ENCODE assay signal across 9 mouse cellular contexts in genomic region chr7:100988092-100988491, GRCm38 (mm10). TPM values are rescaled to one million over a fixed set of nuclear protein-coding genes. Genes with fewer than 3 reads are reported as not detected.
DNase-seq lines count a peak whose midpoint lies in the region; ATAC-seq and TF ChIP-seq lines count a peak whose summit lies in the region.
"Had no signal": no experiment of that assay in that cellular context is flagged by ENCODE, and none has a peak within 500 bp of the region (broad histone marks: within the 10 kb centered on the region; RNA-seq: fewer than 3 reads in every experiment).

No protein-coding gene starts in this region.

- H3K4me2 ChIP-seq in hindbrain, embryonic 13.5 days, result no peak overlapping the region

- H3K27ac ChIP-seq in cerebellum, adult 2 months (ENCODE audit: insufficient read depth, low read length), result no peak overlapping the region
- no peak overlapping the region for H3K27ac ChIP-seq in hindbrain, embryonic 13.5 days

- no peak overlapping the region for H3K4me3 ChIP-seq in cerebellum, adult 2 months (replicated peaks; ENCODE audit: insufficient read depth, low read depth, low read length)
- H3K4me3 ChIP-seq in hindbrain, embryonic 13.5 days, result no peak overlapping the region
- H3K4me3 ChIP-seq: myocyte had no signal

- DNase-seq in T-cell, adult 2 months (ENCODE audit: low spot score), result peak; percentile 22
- peak; percentile 42 to 46 for DNase-seq in cerebellum, adult 2 months
- peak; percentile 87 for DNase-seq in gastrocnemius, adult 18-20 months (ENCODE audit: low spot score)
- DNase-seq in layer of hippocampus, postnatal 14 days (ENCODE audit: low spot score in 2 of 2), result peak; percentile 74 to 85
- peak; percentile 73 to 83 for DNase-seq in right cerebral cortex, postnatal 10 days (ENCODE audit: low spot score in 2 of 2)
- DNase-seq in c-Kit-positive CD71-positive TER-119-positive erythroid progenitor cells, embryonic 14.5 days (ENCODE audit: low spot score), result no peak

- no peaks in the 10 kb centered on the region for H3K27me3 ChIP-seq in cerebellum, adult 2 months (ENCODE audit: control insufficient read depth, insufficient read depth, low read length)
- H3K27me3 ChIP-seq in hindbrain, embryonic 13.5 days, result no peaks in the 10 kb centered on the region

- 0 out of 2 replicates have a peak overlapping the region, but pooled peaks have one; percentile 2 for H3K9ac ChIP-seq in hindbrain, embryonic 13.5 days

- WGBS in cerebellum, adult 2 months, result 32% methylated on average over 9 of the region's 9 CpGs
- WGBS in hindbrain, embryonic 13.5 days, result 28% methylated on average over 9 of the region's 9 CpGs

- H3K36me3 ChIP-seq in hindbrain, embryonic 13.5 days, result no peaks in the 10 kb centered on the region

- ATAC-seq in hindbrain, embryonic 13.5 days (ENCODE audit: low FRiP score), result peak; percentile 49; the same call in 1 of the 2 replicates
- peak; percentile 83 for ATAC-seq in megakaryocyte, adult 5-6 weeks (ENCODE audit: poor library complexity, severe bottlenecking)

- no peaks in the 10 kb centered on the region for H3K4me1 ChIP-seq in cerebellum, adult 2 months (ENCODE audit: control insufficient read depth, insufficient read depth, low read length)
- peaks cover 16% of the 10 kb centered on the region for H3K4me1 ChIP-seq in hindbrain, embryonic 13.5 days (replicated peaks)

- no peaks in the 10 kb centered on the region for H3K9me3 ChIP-seq in hindbrain, embryonic 13.5 days

- no peak for TF ChIP-seq POLR2A in cerebellum, adult 2 months (IDR thresholded peaks at IDR 0.05; ENCODE audit: borderline replicate concordance, insufficient read depth, low read length)

- peak; percentile 65 for TF ChIP-seq CTCF in cerebellum, adult 2 months (IDR thresholded peaks at IDR 0.05; ENCODE audit: borderline replicate concordance, insufficient read depth, low read depth, low read length)

RNA-seq across cellular contexts. Expression of gene P2ry6, which starts 13.6 kb away (rescaled TPM):
- polyA plus RNA-seq in cerebellum, adult 2 months (2012; rRNA removed), result 1.1 and 1.3 TPM in 2 replicates
- under 1 TPM; 0.59 to 0.90 TPM for total RNA-seq in gastrocnemius, adult 18-20 months (2021)
- polyA plus RNA-seq in hindbrain, embryonic 13.5 days (2015; fragmentation: Nextera tagmentation; extraction: Ambion mirVana), result 2.7 and 3.5 TPM in 2 replicates
- 1 to 10 TPM; 3.0 to 6.0 TPM for total RNA-seq in layer of hippocampus, postnatal 14 days (2021)
- 32.8 and 34.2 TPM in 2 replicates for total RNA-seq in megakaryocyte, adult 5-6 weeks (2015)
- 12.0 and 12.9 TPM in 2 replicates for total RNA-seq in megakaryocyte, adult 5-6 weeks (2017)

RNA-seq across cellular contexts. Expression of gene P2ry2, which starts 24.6 kb away (rescaled TPM):
- polyA plus RNA-seq in cerebellum, adult 2 months (2012; rRNA removed), result 0.75 and 0.76 TPM in 2 replicates
- total RNA-seq in gastrocnemius, adult 18-20 months (2021), result 10 to 100 TPM; 30.7 to 32.7 TPM
- 0.39 and 0.65 TPM in 2 replicates for polyA plus RNA-seq in hindbrain, embryonic 13.5 days (2015; fragmentation: Nextera tagmentation; extraction: Ambion mirVana)
- 1 to 10 TPM; 1.4 to 2.2 TPM for total RNA-seq in layer of hippocampus, postnatal 14 days (2021)
- total RNA-seq in megakaryocyte, adult 5-6 weeks (2015), result 1.6 and 2.1 TPM in 2 replicates
- total RNA-seq in megakaryocyte, adult 5-6 weeks (2017), result 3.6 and 3.7 TPM in 2 replicates

RNA-seq across cellular contexts. Expression of gene Arhgef17, which starts 56.2 kb away (rescaled TPM):
- polyA plus RNA-seq in cerebellum, adult 2 months (2012; rRNA removed), result 70.0 and 71.4 TPM in 2 replicates
- 10 to 100 TPM; 32.1 to 35.5 TPM for total RNA-seq in gastrocnemius, adult 18-20 months (2021)
- 7.2 and 7.7 TPM in 2 replicates for polyA plus RNA-seq in hindbrain, embryonic 13.5 days (2015; fragmentation: Nextera tagmentation; extraction: Ambion mirVana)
- total RNA-seq in layer of hippocampus, postnatal 14 days (2021), result 100 to 1,000 TPM; 113 to 117 TPM
- total RNA-seq in megakaryocyte, adult 5-6 weeks (2015), result 0.09 and 0.21 TPM in 2 replicates
- 0.12 TPM in 1 of 2 replicates, not detected in the other for total RNA-seq in megakaryocyte, adult 5-6 weeks (2017)

Comparison
In these comparisons a context has a peak if more than half of its experiments do, and no peak if none do; other contexts are left out.
1. RNA of gene P2ry2, which starts 24.6 kb away (total RNA-seq): 30.7 to 32.7 TPM in gastrocnemius, adult 18-20 months; 1.6 to 3.7 TPM in megakaryocyte, adult 5-6 weeks and 1.4 to 2.2 TPM in layer of hippocampus, postnatal 14 days; every median in the first group is over 4 times any median in the second.
2. RNA of gene Arhgef17, which starts 56.2 kb away (total RNA-seq): 113 to 117 TPM in layer of hippocampus, postnatal 14 days and 32.1 to 35.5 TPM in gastrocnemius, adult 18-20 months; 0.09 to 0.21 TPM in megakaryocyte, adult 5-6 weeks; every median in the first group is over 10 times any median in the second.